Mouse (Mus musculus) kidney, embryonic 16.5 days (tissue): ENCODE measurements around the gene Dmwd. TPM values are rescaled to one million over a fixed set of nuclear protein-coding genes. Genes with fewer than 3 reads are reported as not detected.
"Not testable (repeated sequence)": the region's sequence is repeated elsewhere in the genome, so short reads cannot be mapped to it uniquely, and the experiment has no call there.

Experiments
- ATAC-seq: fragments of 200-750 bp; cut with Nextera tagmentation; 2 replicates; pipeline ENCODE4 v1.8.0; 2017; ENCODE audit warnings: moderate TSS enrichment; ENCODE audit not compliant: low FRiP score, low TSS enrichment
- H3K27ac ChIP-seq: fragments of 300-500 bp; sonication (generic); 2 replicates; pipeline ENCODE4 v1.5.1; 2014; ENCODE audit warnings: low read length
- H3K27me3 ChIP-seq: fragments of 300-500 bp; sonication (generic); 2 replicates; pipeline ENCODE4 v1.6.1; 2014; ENCODE audit warnings: low read length, control low read depth, mixed read lengths; ENCODE audit not compliant: insufficient read depth
- H3K36me3 ChIP-seq: fragments of 300-500 bp; sonication (generic); 2 replicates; pipeline ENCODE4 v1.6.1; 2014; ENCODE audit warnings: low read length, control low read depth, mixed read lengths; ENCODE audit not compliant: insufficient read depth
- H3K4me1 ChIP-seq: fragments of 300-500 bp; sonication (generic); 2 replicates; pipeline ENCODE4 v1.6.1; 2014; ENCODE audit warnings: low read length, control low read depth, mixed read lengths; ENCODE audit not compliant: insufficient read depth
- H3K4me2 ChIP-seq: fragments of 300-500 bp; sonication (generic); replicated peaks from 2 replicates; pipeline ENCODE4 v1.6.1; 2014; ENCODE audit warnings: low read depth, low read length
- H3K4me3 ChIP-seq: fragments of 300-500 bp; sonication (generic); 2 replicates; pipeline ENCODE4 v1.5.1; 2014; ENCODE audit warnings: mild to moderate bottlenecking, low read length
- H3K9ac ChIP-seq: fragments of 300-500 bp; sonication (generic); replicated peaks from 2 replicates; pipeline ENCODE4 v1.6.1; 2014; ENCODE audit warnings: low read length
- H3K9me3 ChIP-seq: fragments of 300-500 bp; sonication (generic); 2 replicates; pipeline ENCODE4 v1.6.1; 2016; ENCODE audit warnings: low read length, control low read depth
- whole genome bisulfite sequencing: fragments of 180-500 bp; shearing (Covaris S2); extraction: QIAGEN DNeasy Blood & Tissue Kit; methylation state at CpG from one replicate; pipeline ENCODE4 v1.1.7; 2014; 5-methylcytosine and 5-hydroxymethylcytosine counted together
- polyA plus RNA-seq: library from polyadenylated mRNA; unstranded; fragments of >200 nt; fragmentation: Nextera tagmentation; extraction: Ambion mirVana; gene quantifications from 2 replicates; pipeline ENCODE4 v1.2.1, GENCODE M21; 2015

Dmwd gene
- polyA plus RNA-seq, 1 experiment from 2014 or later = 16.8 TPM

DNA sequence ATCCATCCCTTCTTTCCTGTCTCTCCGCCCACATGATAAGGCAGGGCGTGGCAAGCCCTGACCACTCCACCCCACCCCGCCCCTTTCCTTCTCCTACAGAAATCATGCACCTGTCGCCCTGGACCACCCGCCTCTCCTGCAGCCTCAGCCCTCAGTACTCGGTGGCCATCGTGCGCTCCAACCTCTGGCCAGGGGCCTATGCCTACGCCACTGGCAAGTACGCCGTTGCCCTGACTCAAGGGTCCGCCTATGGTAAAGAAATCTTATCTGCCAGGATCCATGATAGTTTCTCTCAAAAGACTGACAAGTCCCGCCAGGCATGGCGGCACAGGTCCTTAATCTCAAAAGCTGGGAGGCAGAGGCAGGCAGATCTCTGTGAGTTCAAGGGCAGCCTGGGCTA, 8.1 kb upstream of the Dmwd start:
- ATAC-seq = no peak
- Histone ChIP-seq H3K27ac (no peak overlapping the region), H3K27me3 (peaks cover 32% of the 10 kb centered on the region), H3K4me2 (no peak overlapping the region), H3K9ac (no peak overlapping the region), H3K4me3 (no peak overlapping the region), H3K9me3 (no peaks in the 10 kb centered on the region), H3K4me1 (no peaks in the 10 kb centered on the region), H3K36me3 (no peaks in the 10 kb centered on the region)
- WGBS = 71% methylated on average over 14 of the region's 14 CpGs

DNA sequence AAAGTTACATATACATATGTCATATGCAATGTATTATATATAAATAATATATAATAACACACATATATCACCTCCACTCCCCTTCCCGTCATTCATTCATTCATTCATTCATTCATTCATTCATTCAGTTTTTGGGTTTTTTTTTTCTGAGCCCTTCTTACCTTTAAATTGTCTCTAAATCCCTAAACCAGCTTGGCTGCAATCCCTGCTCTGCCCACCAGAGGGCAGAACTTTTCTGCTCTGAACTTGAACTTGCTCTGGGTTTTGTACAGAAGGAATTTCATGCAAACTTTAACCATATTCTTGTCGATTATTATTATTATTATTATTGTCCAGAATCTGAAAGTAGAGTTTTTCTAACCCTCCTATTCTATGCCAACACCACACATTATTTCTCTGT, 7.3 kb upstream of the Dmwd start:
- WGBS = 6% methylated on average over 2 of the region's 2 CpGs
- H3K4me2 ChIP-seq = no peak overlapping the region
- ATAC-seq = no peak

DNA sequence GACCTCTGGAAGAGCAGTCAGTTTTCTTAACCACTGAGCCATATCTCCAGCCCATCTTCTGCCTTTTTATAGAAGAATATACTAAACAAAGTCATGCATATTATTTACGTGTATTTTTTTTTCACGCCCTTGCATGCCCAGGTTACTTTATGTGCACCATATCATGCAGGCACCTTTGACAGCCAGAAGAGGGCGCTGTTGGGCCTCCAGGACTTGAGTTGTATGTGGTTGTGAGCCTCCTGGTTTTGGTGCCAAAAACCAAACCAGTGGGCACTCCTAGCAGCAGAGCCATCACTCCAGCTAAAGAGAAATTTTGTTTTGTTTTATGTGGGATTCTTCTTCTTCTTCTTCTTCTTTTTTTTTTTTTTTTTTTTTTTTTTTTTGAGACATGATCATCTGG, 6.5 kb upstream of the Dmwd start:
- no peak overlapping the region for H3K9ac ChIP-seq
- H3K9me3 ChIP-seq = no peaks in the 10 kb centered on the region
- no peaks in the 10 kb centered on the region for H3K36me3 ChIP-seq
- H3K4me3 ChIP-seq = no peak overlapping the region
- H3K27ac ChIP-seq = no peak overlapping the region
- ATAC-seq = no peak
- no peaks in the 10 kb centered on the region for H3K4me1 ChIP-seq
- peaks cover 29% of the 10 kb centered on the region for H3K27me3 ChIP-seq
- no peak overlapping the region for H3K4me2 ChIP-seq
- WGBS = 48% methylated on average over 3 of the region's 3 CpGs

More for the DNA sequence above, 7.3 kb upstream of the Dmwd start:
- H3K4me1 ChIP-seq = no peaks in the 10 kb centered on the region
- H3K36me3 ChIP-seq = no peaks in the 10 kb centered on the region
- no peak overlapping the region for H3K4me3 ChIP-seq
- H3K9ac ChIP-seq = no peak overlapping the region
- H3K9me3 ChIP-seq = no peaks in the 10 kb centered on the region
- peaks cover 32% of the 10 kb centered on the region for H3K27me3 ChIP-seq
- no peak overlapping the region for H3K27ac ChIP-seq

DNA sequence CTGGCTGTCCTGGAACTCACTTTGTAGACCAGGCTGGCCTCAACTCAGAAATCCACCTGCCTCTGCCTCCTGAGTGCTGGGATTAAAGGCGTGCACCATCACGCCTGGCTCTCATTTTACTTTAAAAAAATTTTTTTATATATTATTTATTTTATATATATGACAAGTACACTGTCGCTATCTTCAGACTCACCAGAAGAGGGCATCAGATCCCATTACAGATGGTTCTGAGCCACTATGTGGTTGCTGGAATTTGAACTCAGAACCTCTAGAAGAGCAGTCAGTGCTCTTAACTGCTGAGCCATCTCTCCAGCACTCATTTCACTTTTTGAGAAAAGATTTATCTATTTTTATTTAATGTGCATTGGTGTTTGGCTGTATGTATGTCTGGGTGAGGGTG, 5.0 kb upstream of the Dmwd start:
- H3K27ac ChIP-seq, H3K9me3 ChIP-seq, H3K9ac ChIP-seq, ATAC-seq, H3K36me3 ChIP-seq, H3K4me3 ChIP-seq, H3K4me2 ChIP-seq, H3K4me1 ChIP-seq: not testable (repeated sequence)
- 58% methylated on average over 3 of the region's 3 CpGs for WGBS
- H3K27me3 ChIP-seq = peaks cover 13% of the 10 kb centered on the region

DNA sequence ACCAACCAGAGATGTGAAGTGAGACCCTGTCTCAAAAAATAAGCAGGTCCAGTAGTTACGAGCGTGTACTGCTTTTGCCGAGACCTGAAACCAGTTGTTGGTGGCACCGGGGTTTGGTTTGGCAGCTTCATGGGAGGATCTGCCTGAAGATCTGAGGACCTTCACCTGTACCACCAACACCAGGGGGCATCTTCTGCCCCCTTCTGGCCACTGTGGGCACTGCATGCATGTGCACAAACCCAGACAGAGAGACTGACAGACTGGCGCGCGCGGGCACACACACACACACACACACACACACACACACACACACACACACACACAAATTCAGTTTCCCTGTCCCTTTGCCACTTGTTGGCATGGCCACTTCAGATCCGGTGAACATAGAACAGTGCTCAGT, 2.5 kb upstream of the Dmwd start:
- H3K9ac ChIP-seq = no peak overlapping the region
- H3K4me2 ChIP-seq = no peak overlapping the region
- 72% methylated on average over 5 of the region's 9 CpGs for WGBS
- H3K27ac ChIP-seq = no peak overlapping the region
- H3K27me3 ChIP-seq = no peaks in the 10 kb centered on the region
- peaks cover 7% of the 10 kb centered on the region for H3K36me3 ChIP-seq
- H3K4me3 ChIP-seq = no peak overlapping the region
- H3K4me1 ChIP-seq = peaks cover 23% of the 10 kb centered on the region
- ATAC-seq = no peak
- H3K9me3 ChIP-seq = no peaks in the 10 kb centered on the region

DNA sequence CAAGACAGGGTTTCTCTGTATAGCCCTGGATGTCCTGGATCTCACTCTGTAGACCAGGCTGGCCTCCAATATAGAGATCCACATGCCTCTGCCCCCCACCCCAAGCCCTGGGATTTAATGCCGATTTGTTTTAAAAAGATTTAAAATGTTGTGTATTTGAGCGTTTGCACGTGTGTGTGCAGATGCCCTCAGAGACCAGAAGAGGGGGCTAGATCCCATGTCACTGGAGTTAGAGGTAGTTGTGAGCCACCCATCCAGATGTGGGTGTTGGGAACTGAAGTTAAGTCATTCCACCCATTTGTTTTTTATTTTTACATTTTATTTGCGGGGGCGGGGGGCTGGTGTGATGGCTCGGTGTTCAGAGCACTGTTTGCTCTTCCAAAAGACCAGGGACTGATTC, 1.5 kb upstream of the Dmwd start:
- Histone ChIP-seq H3K27me3 (no peaks in the 10 kb centered on the region), H3K9me3 (no peaks in the 10 kb centered on the region), H3K27ac (no peak overlapping the region), H3K4me2 (no peak overlapping the region), H3K4me3 (no peak overlapping the region), H3K4me1 (peaks cover 23% of the 10 kb centered on the region), H3K9ac (no peak overlapping the region), H3K36me3 (peaks cover 13% of the 10 kb centered on the region)
- no peak for ATAC-seq
- WGBS = 94% methylated on average over 6 of the region's 6 CpGs

DNA sequence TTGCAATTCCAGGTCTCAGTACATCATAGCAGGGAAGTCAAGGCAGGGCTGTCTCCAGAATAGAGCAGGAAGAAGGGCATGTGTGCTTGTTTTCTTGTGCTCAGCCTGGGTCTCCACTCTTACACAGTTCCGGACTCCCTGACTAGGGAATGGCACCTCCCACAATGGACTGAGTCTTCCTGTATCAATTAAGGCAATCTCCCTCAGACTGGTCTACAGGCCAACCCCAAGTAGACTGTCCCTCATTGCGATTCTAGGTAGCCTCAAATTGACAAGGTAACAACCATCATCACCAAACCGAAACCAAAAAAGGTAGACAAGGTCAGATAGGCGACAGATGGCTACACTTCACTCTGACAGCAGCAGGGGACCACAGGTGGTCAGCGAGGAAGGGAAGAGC, 796 bp upstream of the Dmwd start:
- Histone ChIP-seq H3K4me2 (peak overlapping the region; percentile 89), H3K27me3 (no peaks in the 10 kb centered on the region), H3K36me3 (peaks cover 19% of the 10 kb centered on the region), H3K4me3 (peak overlapping the region; percentile 98), H3K27ac (no peak overlapping the region), H3K9ac (peak overlapping the region; percentile 37), H3K4me1 (peaks cover 23% of the 10 kb centered on the region), H3K9me3 (no peaks in the 10 kb centered on the region)
- ATAC-seq = peak; percentile 2
- 47% methylated on average over 5 of the region's 5 CpGs for WGBS

DNA sequence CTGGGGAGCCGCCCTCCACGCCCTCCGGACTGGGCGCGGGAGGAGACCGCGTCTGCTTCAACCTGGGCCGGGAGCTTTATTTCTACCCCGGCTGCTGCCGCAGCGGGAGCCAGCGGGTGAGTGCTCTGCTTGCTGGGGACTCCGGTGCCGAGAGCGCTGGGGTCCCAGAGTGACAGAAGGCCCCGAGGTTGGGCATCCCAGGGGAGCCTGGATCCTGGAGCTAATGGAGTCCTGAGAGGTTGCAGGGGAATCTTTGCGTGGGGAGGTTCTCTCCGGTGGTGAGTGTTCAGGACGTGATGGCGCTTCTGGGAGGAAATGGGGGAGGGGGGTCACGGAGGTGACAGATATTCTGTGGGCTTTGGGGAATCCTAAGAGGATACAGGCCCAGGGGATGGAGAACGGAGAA, 562 bp downstream of the Dmwd start:
- under 1% methylated on average over 22 of the region's 22 CpGs for WGBS
- peak overlapping the region; percentile 84 for H3K27ac ChIP-seq

DNA sequence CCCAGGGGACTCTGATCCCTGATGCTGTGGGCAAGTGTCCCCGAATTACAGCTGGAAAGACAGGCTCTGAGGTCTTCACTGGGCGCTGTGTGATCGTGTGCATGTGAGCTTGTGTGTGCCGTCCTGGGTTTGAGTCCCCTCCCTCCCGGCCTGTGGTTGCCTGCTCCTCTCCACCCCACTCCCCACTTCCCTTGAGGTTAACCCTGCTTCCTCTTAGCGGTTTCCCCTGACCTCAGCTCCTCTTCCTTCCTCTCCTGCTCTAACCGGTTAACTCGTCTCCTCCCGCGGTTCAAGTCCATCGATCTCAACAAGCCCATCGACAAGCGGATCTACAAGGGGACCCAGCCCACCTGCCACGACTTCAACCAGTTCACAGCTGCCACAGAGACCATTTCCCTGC, 1.7 kb downstream of the Dmwd start:
- no peaks in the 10 kb centered on the region for H3K27me3 ChIP-seq
- H3K9ac ChIP-seq = peak overlapping the region; percentile 99
- H3K36me3 ChIP-seq = peaks cover 43% of the 10 kb centered on the region
- no peak overlapping the region for H3K27ac ChIP-seq
- peak overlapping the region; percentile 98 for H3K4me3 ChIP-seq
- H3K4me2 ChIP-seq = peak overlapping the region; percentile 89
- peaks cover 36% of the 10 kb centered on the region for H3K4me1 ChIP-seq
- no peaks in the 10 kb centered on the region for H3K9me3 ChIP-seq
- 40% methylated on average over 14 of the region's 14 CpGs for WGBS
- no peak for ATAC-seq

More for the DNA sequence above, 562 bp downstream of the Dmwd start:
- ATAC-seq = peak; percentile 18; the same call in 1 of the 2 replicates
- Histone ChIP-seq H3K27me3 (no peaks in the 10 kb centered on the region), H3K36me3 (peaks cover 32% of the 10 kb centered on the region), H3K9ac (peak overlapping the region; percentile 99), H3K4me1 (peaks cover 24% of the 10 kb centered on the region), H3K9me3 (no peaks in the 10 kb centered on the region), H3K4me3 (peak overlapping the region; percentile 98), H3K4me2 (peak overlapping the region; percentile 89)

DNA sequence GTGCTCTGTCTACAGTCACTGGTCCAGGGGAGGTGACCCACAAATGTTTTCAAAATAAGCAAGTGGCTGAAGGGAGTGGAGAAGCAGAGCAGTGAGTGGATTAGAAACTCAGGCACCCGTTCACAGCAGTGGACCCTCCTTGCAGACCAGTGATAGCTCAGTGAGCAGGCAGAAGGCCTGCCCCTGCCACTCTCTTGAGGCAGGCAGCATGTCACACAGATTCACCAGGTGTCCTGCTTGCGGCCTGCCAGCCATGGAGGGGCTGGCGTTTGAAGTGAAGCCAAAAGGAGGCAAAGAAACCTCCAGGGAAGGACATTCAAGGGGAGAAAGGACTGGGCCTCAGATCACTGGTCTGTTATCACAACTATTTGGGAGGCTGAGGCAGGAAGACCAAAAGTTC, 2.7 kb downstream of the Dmwd start:
- Histone ChIP-seq H3K27me3 (no peaks in the 10 kb centered on the region), H3K4me1 (peaks cover 46% of the 10 kb centered on the region), H3K4me3 (no peak overlapping the region), H3K4me2 (no peak overlapping the region), H3K9me3 (no peaks in the 10 kb centered on the region), H3K36me3 (peaks cover 43% of the 10 kb centered on the region), H3K27ac (no peak overlapping the region), H3K9ac (no peak overlapping the region)
- no peak for ATAC-seq
- 58% methylated on average over 3 of the region's 3 CpGs for WGBS
